Mouse (Mus musculus): Measurements from ENCODE around the gene Bpifa1. TPM values are rescaled to one million over a fixed set of nuclear protein-coding genes. Genes with fewer than 3 reads are reported as not detected.

The Bpifa1 gene
- total RNA-seq, 2 experiments from 2014 or later = not detected

GRCm38 (mm10) chr2:154197036-154197435 lies 54.4 kb downstream of the Bpifa1 start:
- no peak for DNase-seq (ENCODE audit: extremely low spot score in 1 of 2, low spot score in 1 of 2)

Other genes starting within 250 kb of the Bpifa1 start
- gene Bpifb6, start 242.5 kb upstream of the Bpifa1 start, total RNA-seq (2021) = not detected
- gene Bpifb3, start 224.7 kb upstream of the Bpifa1 start, total RNA-seq (2021) = not detected
- not detected for gene Bpifb4, start 204.7 kb upstream of the Bpifa1 start, total RNA-seq (2021)
- gene Bpifa6, start 167.9 kb upstream of the Bpifa1 start, total RNA-seq (2021) = not detected
- gene Bpifa2, start 134.6 kb upstream of the Bpifa1 start, total RNA-seq (2021) = not detected
- not detected for gene Bpifa3, start 12.5 kb upstream of the Bpifa1 start, total RNA-seq (2021)
- gene Bpifa5, start 19.7 kb downstream of the Bpifa1 start, total RNA-seq (2021) = not detected
- under 1 TPM; 0.14 to 0.42 TPM for gene Bpifb1, start 47.9 kb downstream of the Bpifa1 start, total RNA-seq (2021)
- gene Bpifb5, start 80.9 kb downstream of the Bpifa1 start, total RNA-seq (2021) = not detected
- not detected for gene Bpifb9a, start 115.0 kb downstream of the Bpifa1 start, total RNA-seq (2021)
- not detected for gene Bpifb9b, start 164.3 kb downstream of the Bpifa1 start, total RNA-seq (2021)
- 10 to 100 TPM; 17.7 to 18.7 TPM for gene Cdk5rap1, start 230.1 kb downstream of the Bpifa1 start, total RNA-seq (2021)

Data from layer of hippocampus, postnatal 25 days (tissue).